14 mouse cellular contexts compared by ENCODE assay signal in genomic region chr4:134981959-134982431, GRCm38 (mm10). TPM values are rescaled to one million over a fixed set of nuclear protein-coding genes. Genes with fewer than 3 reads are reported as not detected.
A peak's percentile ranks its signal among the peaks of the same experiment; 100 is the strongest.
DNase-seq lines count a peak whose midpoint lies in the region; ATAC-seq and TF ChIP-seq lines count a peak whose summit lies in the region.
"Had no signal": no experiment of that assay in that cellular context is flagged by ENCODE, and none has a peak within 500 bp of the region (broad histone marks: within the 10 kb centered on the region; RNA-seq: fewer than 3 reads in every experiment).

No protein-coding gene starts in this region.

- no peak for TF ChIP-seq POLR2A in bone marrow, adult 2 months (IDR thresholded peaks at IDR 0.05; ENCODE audit: borderline replicate concordance, control insufficient read depth, low read depth, low read length)

- TF ChIP-seq CTCF in bone marrow, adult 2 months (IDR thresholded peaks at IDR 0.05; ENCODE audit: control insufficient read depth, insufficient read depth, low read length), result no peak

- H3K4me3 ChIP-seq in kidney, embryonic 15.5 days (replicated peaks), result no peak overlapping the region
- no peak overlapping the region for H3K4me3 ChIP-seq in kidney, embryonic 16.5 days (ENCODE audit: low read length)
- no peak overlapping the region for H3K4me3 ChIP-seq in bone marrow, adult 2 months (replicated peaks; ENCODE audit: control insufficient read depth, low read depth, low read length)
- no peak overlapping the region for H3K4me3 ChIP-seq in midbrain, embryonic 11.5 days (ENCODE audit: low read depth, low read length)

- no peaks in the 10 kb centered on the region for H3K36me3 ChIP-seq in kidney, embryonic 15.5 days
- H3K36me3 ChIP-seq in kidney, embryonic 16.5 days (ENCODE audit: insufficient read depth, low read length), result no peaks in the 10 kb centered on the region
- H3K36me3 ChIP-seq in midbrain, embryonic 11.5 days (ENCODE audit: control insufficient read depth, insufficient read depth, low read length), result no peaks in the 10 kb centered on the region

- no peaks in the 10 kb centered on the region for H3K9me3 ChIP-seq in kidney, embryonic 15.5 days (replicated peaks)
- H3K9me3 ChIP-seq in kidney, embryonic 16.5 days (ENCODE audit: low read length), result no peaks in the 10 kb centered on the region
- H3K9me3 ChIP-seq in midbrain, embryonic 11.5 days (ENCODE audit: control insufficient read depth, low read length), result no peaks in the 10 kb centered on the region

- 64% methylated on average over 7 of the region's 7 CpGs for WGBS in kidney, embryonic 15.5 days
- WGBS in kidney, embryonic 16.5 days, result 53% methylated on average over 7 of the region's 7 CpGs
- 55% methylated on average over 7 of the region's 7 CpGs for WGBS in bone marrow, adult 2 months
- WGBS in midbrain, embryonic 11.5 days, result 62% methylated on average over 7 of the region's 7 CpGs

- H3K27ac ChIP-seq in kidney, embryonic 15.5 days, result no peak overlapping the region
- H3K27ac ChIP-seq in kidney, embryonic 16.5 days (ENCODE audit: low read length), result no peak overlapping the region
- peak overlapping the region; percentile 78 for H3K27ac ChIP-seq in bone marrow, adult 2 months (ENCODE audit: control insufficient read depth, insufficient read depth, low read depth, low read length, poor library complexity)
- H3K27ac ChIP-seq in midbrain, embryonic 11.5 days (ENCODE audit: low read depth, low read length), result no peak overlapping the region

- H3K27me3 ChIP-seq in kidney, embryonic 15.5 days, result no peaks in the 10 kb centered on the region
- no peaks in the 10 kb centered on the region for H3K27me3 ChIP-seq in kidney, embryonic 16.5 days (ENCODE audit: insufficient read depth, low read length)
- H3K27me3 ChIP-seq in midbrain, embryonic 11.5 days (ENCODE audit: control insufficient read depth, insufficient read depth, low read length), result no peaks in the 10 kb centered on the region

- no peak overlapping the region for H3K9ac ChIP-seq in kidney, embryonic 15.5 days
- H3K9ac ChIP-seq in kidney, embryonic 16.5 days (replicated peaks; ENCODE audit: low read length), result no peak overlapping the region
- H3K9ac ChIP-seq in midbrain, embryonic 11.5 days (ENCODE audit: low read length), result no peak overlapping the region
- H3K9ac ChIP-seq: forebrain, postnatal 0 days had no signal

- intact Hi-C loops in left cerebral cortex, postnatal 25 days (cut with DNase I), result no loop called here

- H3K4me1 ChIP-seq in kidney, embryonic 15.5 days, result peaks cover 3% of the 10 kb centered on the region; the same call in 1 of the 2 replicates
- no peaks in the 10 kb centered on the region for H3K4me1 ChIP-seq in kidney, embryonic 16.5 days (ENCODE audit: insufficient read depth, low read length)
- peaks cover 5% of the 10 kb centered on the region; the same call in 1 of the 2 replicates for H3K4me1 ChIP-seq in bone marrow, adult 2 months (ENCODE audit: control insufficient read depth, insufficient read depth, low read length)
- H3K4me1 ChIP-seq in midbrain, embryonic 11.5 days (ENCODE audit: control insufficient read depth, insufficient read depth, low read length), result no peaks in the 10 kb centered on the region

- peak; percentile 85 for ATAC-seq in kidney, embryonic 15.5 days (replicated peaks; ENCODE audit: low FRiP score)
- ATAC-seq in kidney, embryonic 16.5 days (ENCODE audit: low FRiP score, low TSS enrichment), result no peak
- no peak for ATAC-seq in midbrain, embryonic 11.5 days (ENCODE audit: low FRiP score)
- ATAC-seq: forebrain, postnatal 0 days had no signal

- no peak overlapping the region for H3K4me2 ChIP-seq in kidney, embryonic 15.5 days
- no peak overlapping the region for H3K4me2 ChIP-seq in kidney, embryonic 16.5 days (replicated peaks; ENCODE audit: low read depth, low read length)
- no peak overlapping the region for H3K4me2 ChIP-seq in midbrain, embryonic 11.5 days

- peak; percentile 92 for DNase-seq in liver
- DNase-seq in spleen, postnatal 4 days (ENCODE audit: low spot score in 2 of 2), result peak; percentile 79 to 84
- DNase-seq in left cerebral cortex, postnatal 25 days (ENCODE audit: low spot score in 2 of 2), result no peak
- DNase-seq in neural tube, embryonic 10.5 days (ENCODE audit: extremely low spot score, low spot score), result no peak
- no peak for DNase-seq in midbrain, embryonic 11.5 days (ENCODE audit: low spot score, missing footprints)
- DNase-seq: adrenal gland, postnatal 25 days; forebrain, postnatal 0 days; heart, postnatal 36 days; kidney, postnatal 4 days; right cerebral cortex, adult 18-20 months; thymus, postnatal 4 days had no signal

RNA-seq across cellular contexts. Expression of gene Syf2, which starts 51.3 kb away (rescaled TPM):
- polyA plus RNA-seq in kidney, embryonic 15.5 days (2015; fragmentation: Nextera tagmentation; extraction: Ambion mirVana), result 82.7 and 83.9 TPM in 2 replicates
- polyA plus RNA-seq in kidney, embryonic 16.5 days (2015; fragmentation: Nextera tagmentation; extraction: Ambion mirVana), result 82.6 and 90.6 TPM in 2 replicates
- polyA plus RNA-seq in bone marrow, adult 2 months (2011; ENCODE audit: insufficient read depth, insufficient read length, low replicate concordance, missing spikeins), result 113 and 165 TPM in 2 replicates
- total RNA-seq in left cerebral cortex, postnatal 25 days (2021), result 10 to 100 TPM; 51.0 to 52.7 TPM
- polyA plus RNA-seq in midbrain, embryonic 11.5 days (2014; fragmentation: Nextera tagmentation; extraction: Ambion mirVana), result 76.7 and 79.4 TPM in 2 replicates

RNA-seq across cellular contexts. Expression of gene Rsrp1, which starts 58.6 kb away (rescaled TPM):
- 404 and 429 TPM in 2 replicates for polyA plus RNA-seq in kidney, embryonic 15.5 days (2015; fragmentation: Nextera tagmentation; extraction: Ambion mirVana)
- polyA plus RNA-seq in kidney, embryonic 16.5 days (2015; fragmentation: Nextera tagmentation; extraction: Ambion mirVana), result 449 and 450 TPM in 2 replicates
- polyA plus RNA-seq in bone marrow, adult 2 months (2011; ENCODE audit: insufficient read depth, insufficient read length, low replicate concordance, missing spikeins), result 590 and 975 TPM in 2 replicates
- 100 to 1,000 TPM; 230 to 267 TPM for total RNA-seq in left cerebral cortex, postnatal 25 days (2021)
- polyA plus RNA-seq in midbrain, embryonic 11.5 days (2014; fragmentation: Nextera tagmentation; extraction: Ambion mirVana), result 352 and 403 TPM in 2 replicates

Comparison
In these comparisons a context has a peak if more than half of its experiments do, and no peak if none do; other contexts are left out.
1. DNase-seq: peak in liver (single experiment) and spleen, postnatal 4 days (2 of 2); none in left cerebral cortex, postnatal 25 days (0 of 2), neural tube, embryonic 10.5 days (single experiment) and midbrain, embryonic 11.5 days (single experiment).